Mouse (Mus musculus) right cerebral cortex, adult 2 months (tissue): ENCODE measurements at regions not wholly inside any gene's neighbourhood (a gene's known extent, or its start where the extent isn't known, plus 50 kb on each side); places are given as distances from the start of the nearest gene placed in this dataset.

ENCODE experiments used
- DNase-seq, 2 experiments: peaks; one replicate each; pipeline ENCODE4 v3.0.0; 2021 to 2022; ENCODE audit warnings: low spot score in 2 of 2

DNA sequence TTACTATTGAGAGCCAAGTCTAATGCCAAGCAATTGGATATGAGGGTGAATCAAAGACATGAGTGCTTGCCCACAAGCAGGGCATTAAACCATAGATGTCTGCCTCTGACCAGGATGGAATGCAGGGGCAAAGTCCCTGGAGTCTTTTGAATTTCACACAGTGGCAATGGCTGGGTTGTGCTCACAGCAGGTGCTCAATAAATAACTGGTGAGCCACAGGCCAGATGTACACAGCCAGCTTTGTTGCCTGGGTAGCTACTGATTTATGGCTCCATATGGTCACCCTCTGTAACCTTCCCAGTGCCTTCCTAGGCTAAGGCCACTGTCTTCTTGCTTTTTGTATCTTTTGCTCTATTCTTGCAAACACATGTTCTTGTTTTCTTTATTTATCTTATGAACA is 154.3 kb upstream of the Lrrn1 start:
- no peak for DNase-seq

- DNase-seq = no peak
These were observed 151.1 kb upstream of the Lrrn1 start for GRCm38 (mm10) chr6:107378489-107378888.

GRCm38 (mm10) chr6:107380621-107381020 is 148.9 kb upstream of the Lrrn1 start:
- DNase-seq = no peak

DNA sequence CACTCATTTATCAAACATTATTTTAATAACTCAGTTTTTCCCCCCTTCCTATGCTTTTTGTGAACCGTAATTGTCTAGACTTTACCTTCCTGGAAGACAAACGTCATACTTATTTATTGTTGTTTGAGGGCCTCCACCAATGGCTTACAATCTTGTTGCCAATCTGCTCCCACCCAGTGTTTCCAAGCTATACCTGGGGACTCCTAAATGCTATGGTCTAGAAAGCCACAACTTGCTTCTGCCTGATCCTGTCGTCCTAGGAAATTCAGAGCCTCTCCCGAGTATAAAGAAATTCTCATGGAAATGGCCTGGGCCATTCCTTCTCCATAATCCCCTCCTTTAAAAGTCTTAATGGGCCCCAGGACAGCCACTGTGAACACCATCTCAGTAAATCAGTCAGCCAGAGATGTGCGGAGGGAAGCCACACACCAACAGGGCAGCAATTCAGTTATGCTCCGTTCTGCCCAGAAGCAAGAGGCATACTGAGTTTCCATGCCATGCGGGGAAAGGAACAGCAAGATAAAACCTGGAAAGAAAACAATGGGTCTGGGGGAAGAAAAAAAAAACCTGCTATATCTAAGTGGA is 143.4 kb upstream of the Lrrn1 start:
- DNase-seq = no peak

GRCm38 (mm10) chr6:107389892-107390291 is 139.7 kb upstream of the Lrrn1 start:
- DNase-seq = no peak

DNA sequence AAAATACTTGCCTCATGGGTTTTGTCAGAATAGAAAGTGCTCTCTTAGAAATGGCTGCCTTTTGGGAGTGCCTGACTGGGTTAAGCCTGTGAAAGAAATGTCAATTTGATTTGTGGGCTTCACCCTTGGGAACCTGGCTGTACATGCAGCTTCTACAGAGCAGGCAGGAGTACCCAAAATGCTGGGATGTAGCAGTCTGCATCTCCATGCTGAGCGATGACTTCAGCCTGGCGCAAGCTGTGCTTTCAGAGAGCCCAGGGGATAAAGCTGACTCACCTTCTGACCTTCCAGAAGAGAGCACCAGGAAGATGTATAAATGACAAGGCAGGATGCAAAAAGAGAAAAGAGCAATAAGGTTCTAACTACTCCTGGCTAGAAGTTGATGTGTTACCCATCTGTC is 135.0 kb upstream of the Lrrn1 start:
- no peak for DNase-seq

- DNase-seq = no peak
These were observed 113.8 kb upstream of the Lrrn1 start for GRCm38 (mm10) chr6:107415766-107416165.

DNA sequence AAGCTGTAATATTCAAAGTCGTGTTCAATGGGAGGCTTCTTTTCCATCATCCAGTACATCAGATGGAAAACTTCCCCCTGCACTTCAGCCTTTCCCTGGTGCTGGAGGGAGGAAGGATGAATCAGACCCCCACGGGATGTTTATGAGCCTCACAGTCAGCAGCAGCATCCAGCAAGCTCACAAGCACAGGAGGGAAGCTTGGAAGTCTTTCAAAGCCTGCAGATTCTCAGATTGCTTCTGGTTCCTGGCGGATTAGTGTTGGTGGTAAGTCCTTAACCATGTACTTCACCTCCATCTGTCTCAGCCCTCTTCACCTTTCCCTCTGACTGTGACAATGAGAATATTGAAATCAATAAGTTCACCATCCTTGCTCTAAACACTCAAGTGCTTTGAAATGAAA is 107.5 kb upstream of the Lrrn1 start:
- DNase-seq = no peak

GRCm38 (mm10) chr6:107426529-107426928 is 103.0 kb upstream of the Lrrn1 start:
- no peak for DNase-seq

- DNase-seq = peak; percentile 6 to 13
These were observed 98.5 kb upstream of the Lrrn1 start for GRCm38 (mm10) chr6:107431033-107431432.

- DNase-seq = no peak
These were observed 87.5 kb upstream of the Lrrn1 start for GRCm38 (mm10) chr6:107442058-107442457.

- no peak for DNase-seq
These were observed 85.2 kb upstream of the Lrrn1 start for GRCm38 (mm10) chr6:107444336-107444735.

DNA sequence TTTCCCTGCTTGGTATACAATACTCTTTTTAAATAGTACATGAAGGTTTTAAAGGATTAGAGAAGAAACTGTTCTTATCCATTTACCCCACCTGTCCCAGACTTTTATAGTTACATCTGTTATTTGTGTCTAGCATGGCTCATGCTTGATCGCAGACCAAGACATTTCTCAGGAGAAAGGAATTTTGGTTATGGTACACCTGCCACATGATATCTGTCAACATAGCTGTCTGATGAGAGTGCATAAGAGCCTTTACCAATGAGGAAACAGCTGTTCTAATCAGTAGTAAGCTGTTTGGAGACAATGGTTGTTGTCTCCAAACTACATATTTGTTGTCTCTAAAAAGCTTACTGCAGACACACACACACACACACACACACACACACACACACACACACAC is 70.3 kb upstream of the Lrrn1 start:
- no peak for DNase-seq

- DNase-seq = no peak
These were observed 67.1 kb upstream of the Lrrn1 start for GRCm38 (mm10) chr6:107462440-107462839.

GRCm38 (mm10) chr6:107473395-107473794 is 56.2 kb upstream of the Lrrn1 start:
- no peak for DNase-seq

DNA sequence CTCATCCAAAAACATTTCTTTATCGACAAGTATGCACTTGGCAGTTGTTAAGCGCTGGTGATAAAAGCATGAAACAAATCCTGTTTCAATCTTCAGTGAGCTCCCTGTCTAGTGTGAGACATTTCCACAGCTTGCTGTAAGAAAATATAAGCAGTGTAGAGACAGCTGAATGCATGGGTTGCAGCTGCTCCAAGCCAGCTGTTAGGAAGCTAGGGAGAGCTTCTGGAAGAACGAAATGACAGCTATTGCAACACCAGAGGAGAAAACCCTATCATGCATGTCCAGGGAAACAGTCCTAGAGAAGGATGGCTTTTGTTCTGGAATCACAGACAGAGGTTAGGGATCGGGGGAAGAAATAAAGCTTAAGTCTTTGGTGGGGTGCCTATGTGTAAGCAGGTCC is 55.4 kb upstream of the Lrrn1 start:
- no peak for DNase-seq
